Mouse (Mus musculus) adipocyte (in vitro differentiated cells): Measurements from ENCODE around the gene Bicd2.
"Not testable (repeated sequence)": the region's sequence is repeated elsewhere in the genome, so short reads cannot be mapped to it uniquely, and the experiment has no call there.

ENCODE experiments used
- DNase-seq: peaks from one replicate; pipeline ENCODE4 v3.0.0-alpha.2; 2016; ENCODE audit warnings: low spot score

Gene Bicd2

DNA sequence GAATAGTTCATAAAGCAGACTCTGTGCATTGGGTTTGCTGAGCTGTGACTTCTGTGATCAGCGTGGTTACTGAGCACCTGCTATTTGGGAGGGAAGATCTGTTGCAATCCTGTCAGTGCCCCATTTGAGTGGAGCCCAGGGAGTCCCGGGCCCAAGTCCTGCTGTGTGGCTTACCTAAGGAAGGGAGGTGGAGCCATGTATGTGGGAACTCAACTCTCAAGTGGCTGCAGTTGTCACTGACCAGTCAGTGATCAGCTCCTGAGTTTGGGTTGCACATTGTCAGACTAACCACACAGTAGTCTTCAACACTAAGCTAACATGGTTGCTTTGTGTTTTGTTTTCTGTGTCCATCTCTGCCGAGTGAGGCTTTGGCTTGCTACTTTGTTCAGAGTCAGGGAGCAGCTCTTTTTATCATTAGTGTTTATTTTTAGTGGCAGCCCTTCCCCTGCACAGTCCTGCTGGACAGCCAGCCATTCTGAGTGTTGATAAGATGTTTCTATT, 19.6 kb downstream of the Bicd2 start:
- no peak for DNase-seq

DNA sequence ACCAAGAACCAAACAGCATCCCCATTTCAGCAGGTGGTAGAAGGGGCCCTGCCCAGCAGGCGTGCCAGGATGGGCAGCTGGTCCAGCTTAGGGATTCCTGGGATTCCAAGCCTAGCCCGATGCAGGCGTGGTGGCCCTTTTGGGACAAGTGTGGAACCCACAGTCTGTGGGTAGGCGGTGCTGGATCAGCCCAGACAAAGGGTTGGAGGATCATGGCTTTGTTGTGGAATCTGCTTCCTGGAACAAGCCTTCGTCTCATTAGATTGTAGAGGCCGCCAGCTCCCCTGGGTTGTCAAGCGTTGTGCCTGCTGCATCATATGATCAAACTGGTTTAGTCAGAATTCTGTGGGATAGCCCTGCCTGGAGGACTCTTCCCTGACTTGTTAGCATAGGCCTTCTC, 21.0 kb downstream of the Bicd2 start:
- DNase-seq = no peak

- DNase-seq = no peak
Observed at GRCm38 (mm10) chr13:49362804-49363203, 21.4 kb downstream of the Bicd2 start.

DNA sequence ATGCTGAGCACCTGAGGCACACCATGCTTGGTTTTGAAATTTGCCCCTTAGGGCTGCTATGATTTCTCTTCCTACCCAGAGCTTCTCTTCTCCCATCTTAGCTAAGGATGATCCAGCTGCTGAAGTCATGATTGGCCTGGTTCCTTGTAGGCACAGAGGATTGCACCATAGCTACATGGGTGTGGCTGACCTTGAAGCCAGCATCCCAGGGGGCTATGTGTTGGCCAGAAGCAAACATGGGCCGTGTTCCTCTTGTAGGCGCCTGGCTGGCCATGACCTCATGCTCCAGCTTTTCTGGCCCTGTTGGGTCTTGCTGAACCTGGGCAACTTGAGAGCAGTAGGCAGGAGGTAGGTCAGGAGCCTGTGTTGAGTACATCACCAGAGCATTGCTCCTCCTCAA, 23.3 kb downstream of the Bicd2 start:
- DNase-seq = peak; percentile 83

GRCm38 (mm10) chr13:49367657-49368440, 26.5 kb downstream of the Bicd2 start:
- peak; percentile 69 for DNase-seq

GRCm38 (mm10) chr13:49369404-49369803, 28.0 kb downstream of the Bicd2 start:
- no peak for DNase-seq

GRCm38 (mm10) chr13:49370216-49370615, 28.8 kb downstream of the Bicd2 start:
- DNase-seq = not testable (repeated sequence)

DNA sequence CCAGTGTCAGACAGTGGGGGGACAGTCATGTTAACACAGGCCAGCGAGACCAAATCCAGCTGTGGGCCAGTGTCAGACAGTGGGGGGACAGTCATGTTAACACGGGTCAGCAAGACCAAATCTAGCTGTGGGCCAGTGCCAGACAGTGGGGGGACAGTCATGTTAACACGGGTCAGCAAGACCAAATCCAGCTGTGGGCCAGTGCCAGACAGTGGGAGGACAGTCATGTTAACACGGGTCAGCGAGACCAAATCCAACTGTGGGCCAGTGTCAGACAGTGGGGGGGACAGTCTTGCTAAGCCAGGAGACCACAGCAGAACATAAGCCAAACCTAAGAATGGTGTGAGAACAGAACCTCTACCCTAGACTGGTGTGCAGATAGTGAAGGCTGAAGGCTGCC, 29.5 kb downstream of the Bicd2 start:
- DNase-seq = not testable (repeated sequence)

DNA sequence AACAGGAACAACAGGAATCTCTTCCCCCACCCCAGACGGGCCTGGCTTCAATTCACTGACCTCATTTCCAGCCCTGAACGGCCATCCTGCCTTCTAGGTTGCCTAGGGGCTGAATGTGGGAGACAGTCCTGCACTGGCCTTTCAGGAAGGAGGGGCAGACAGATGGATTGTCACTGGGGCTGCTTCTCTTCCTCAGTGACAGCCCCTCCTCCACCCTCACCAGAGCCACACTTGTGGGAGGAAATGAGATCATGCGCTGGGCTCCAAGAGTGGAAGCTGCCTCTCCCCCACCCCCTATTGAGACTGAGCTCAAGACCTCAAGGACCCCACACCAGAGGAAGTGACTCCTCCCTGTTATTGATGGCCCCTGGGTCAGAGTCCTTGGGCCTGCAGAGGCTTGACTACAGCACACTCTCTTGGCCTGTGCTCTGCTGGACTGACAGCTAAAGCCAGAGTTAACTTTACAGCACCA, 30.1 kb downstream of the Bicd2 start:
- no peak for DNase-seq

- no peak for DNase-seq
Observed at GRCm38 (mm10) chr13:49372370-49373060, 31.1 kb downstream of the Bicd2 start.

GRCm38 (mm10) chr13:49374304-49374703, 32.9 kb downstream of the Bicd2 start:
- DNase-seq = no peak

- DNase-seq = no peak
Observed at GRCm38 (mm10) chr13:49374730-49375129, 33.3 kb downstream of the Bicd2 start.

GRCm38 (mm10) chr13:49377608-49378007, 36.2 kb downstream of the Bicd2 start:
- DNase-seq = no peak

GRCm38 (mm10) chr13:49379301-49379700, 37.9 kb downstream of the Bicd2 start:
- no peak for DNase-seq

GRCm38 (mm10) chr13:49381230-49381629, 39.8 kb downstream of the Bicd2 start:
- peak; percentile 83 for DNase-seq

- no peak for DNase-seq
Observed at GRCm38 (mm10) chr13:49382997-49383396, 41.6 kb downstream of the Bicd2 start.

DNA sequence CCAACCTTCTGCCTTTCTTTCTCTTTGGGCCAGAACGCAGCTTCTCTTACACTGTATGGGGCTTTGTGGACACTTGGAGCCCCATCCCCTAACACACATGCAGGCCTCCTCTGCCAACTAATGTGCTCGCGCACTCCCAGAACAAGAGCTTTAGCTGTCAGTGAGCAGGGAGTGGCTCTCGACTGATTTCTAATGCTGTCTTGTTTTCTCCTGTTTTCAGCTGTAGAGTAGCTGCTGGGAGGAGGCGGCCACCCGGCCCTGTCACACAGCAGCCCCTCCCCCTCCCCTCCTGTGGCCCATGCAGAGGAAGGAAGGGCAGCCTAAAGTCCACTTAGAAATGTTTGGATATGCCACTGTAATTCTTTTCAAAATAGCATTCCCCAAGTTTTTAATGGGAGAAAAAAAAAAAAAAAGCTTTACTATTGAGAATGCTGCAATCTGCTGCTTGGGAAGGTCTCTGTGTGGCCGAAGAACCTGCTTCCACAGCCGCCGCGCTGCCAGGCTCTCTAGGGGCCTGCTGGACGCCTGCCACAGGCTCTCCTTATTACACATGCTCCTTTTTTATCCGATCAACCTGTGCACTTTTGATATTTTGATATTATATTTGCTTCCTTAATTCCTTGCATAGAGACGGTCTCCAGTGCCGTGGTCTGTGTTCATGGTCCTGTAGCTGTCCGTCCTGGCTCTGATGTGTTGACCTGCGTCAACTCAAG, 43.5 kb downstream of the Bicd2 start:
- DNase-seq = no peak

GRCm38 (mm10) chr13:49391374-49391773, 50.0 kb downstream of the Bicd2 start:
- peak; percentile 25 for DNase-seq

GRCm38 (mm10) chr13:49393579-49393978, 52.2 kb downstream of the Bicd2 start:
- no peak for DNase-seq

GRCm38 (mm10) chr13:49394886-49395447, 53.6 kb downstream of the Bicd2 start:
- DNase-seq = no peak

- DNase-seq = no peak
Observed at GRCm38 (mm10) chr13:49396798-49397197, 55.4 kb downstream of the Bicd2 start.

- DNase-seq = no peak
Observed at GRCm38 (mm10) chr13:49398191-49398590, 56.8 kb downstream of the Bicd2 start.
